Mouse (Mus musculus) ovary, adult 18-20 months (tissue): Measurements from ENCODE around the gene Rab11b.

Experiments used
- DNase-seq: peaks from one replicate; pipeline ENCODE4 v3.0.0; 2022; ENCODE audit warnings: low spot score, mixed read lengths

The Rab11b gene

GRCm38 (mm10) chr17:33760255-33761165 lies at the start of gene Rab11b:
Rab11b (minus strand) TSS chr17:33760530.
- peak; percentile 100 for DNase-seq

GRCm38 (mm10) chr17:33808192-33808591 lies 47.9 kb upstream of the Rab11b start:
- peak; percentile 41 for DNase-seq

GRCm38 (mm10) chr17:33807181-33807888 lies 47.0 kb upstream of the Rab11b start:
- DNase-seq = no peak

GRCm38 (mm10) chr17:33804745-33805144 lies 44.4 kb upstream of the Rab11b start:
- DNase-seq = no peak

GRCm38 (mm10) chr17:33804205-33804604 lies 43.9 kb upstream of the Rab11b start:
- no peak for DNase-seq

GRCm38 (mm10) chr17:33802221-33802620 lies 41.9 kb upstream of the Rab11b start:
- DNase-seq = no peak

GRCm38 (mm10) chr17:33799277-33799676 lies 38.9 kb upstream of the Rab11b start:
- no peak for DNase-seq

- no peak for DNase-seq
Measured at GRCm38 (mm10) chr17:33798306-33798705, 38.0 kb upstream of the Rab11b start.

- no peak for DNase-seq
Measured at GRCm38 (mm10) chr17:33788732-33789131, 28.4 kb upstream of the Rab11b start.

GRCm38 (mm10) chr17:33786375-33786774 lies 26.0 kb upstream of the Rab11b start:
- DNase-seq = no peak

- DNase-seq = no peak
Measured at GRCm38 (mm10) chr17:33784939-33785338, 24.6 kb upstream of the Rab11b start.

- DNase-seq = peak; percentile 84
Measured at GRCm38 (mm10) chr17:33783408-33783807, 23.1 kb upstream of the Rab11b start.

- no peak for DNase-seq
Measured at GRCm38 (mm10) chr17:33782067-33782466, 21.7 kb upstream of the Rab11b start.

- DNase-seq = peak; percentile 81
Measured at GRCm38 (mm10) chr17:33781124-33781977, 21.0 kb upstream of the Rab11b start, which contains the start of gene Angptl4. Angptl4 (minus strand) TSS chr17:33781830.

- peak; percentile 61 for DNase-seq
Measured at GRCm38 (mm10) chr17:33780431-33780830, 20.1 kb upstream of the Rab11b start.

- DNase-seq = no peak
Measured at GRCm38 (mm10) chr17:33779967-33780295, 19.6 kb upstream of the Rab11b start.

GRCm38 (mm10) chr17:33779271-33779966 lies 19.1 kb upstream of the Rab11b start:
- peak; percentile 94 for DNase-seq

GRCm38 (mm10) chr17:33775287-33775686 lies 15.0 kb upstream of the Rab11b start:
- no peak for DNase-seq

- no peak for DNase-seq
Measured at GRCm38 (mm10) chr17:33774573-33775155, 14.3 kb upstream of the Rab11b start.

GRCm38 (mm10) chr17:33773871-33774572 lies 13.7 kb upstream of the Rab11b start:
- DNase-seq = no peak
